Comparison of ENCODE assay signal across 9 mouse cellular contexts in the genomic region with DNA sequence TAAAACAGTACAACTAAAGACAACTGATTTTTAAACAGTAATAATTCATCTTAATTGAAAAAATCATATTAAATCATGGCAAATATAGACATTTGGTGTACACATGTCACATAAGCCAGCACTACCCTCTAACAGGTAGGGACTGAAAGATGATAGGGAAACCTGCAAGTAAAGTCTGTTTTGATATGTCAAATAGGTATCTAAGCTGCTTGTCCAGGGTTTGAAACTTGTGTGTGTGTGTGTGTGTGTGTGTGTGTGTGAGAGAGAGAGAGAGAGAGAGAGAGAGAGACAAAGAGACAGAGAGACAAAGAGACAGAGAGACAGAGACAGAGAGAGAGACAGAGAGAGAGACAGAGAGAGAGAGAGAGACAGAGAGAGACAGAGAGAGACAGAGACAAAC. TPM values are rescaled to one million over a fixed set of nuclear protein-coding genes. Genes with fewer than 3 reads are reported as not detected.
DNase-seq lines count a peak whose midpoint lies in the region; ATAC-seq and TF ChIP-seq lines count a peak whose summit lies in the region.
"Not testable (repeated sequence)": the region's sequence is repeated elsewhere in the genome, so short reads cannot be mapped to it uniquely, and the experiment has no call there.
"Had no signal": no experiment of that assay in that cellular context is flagged by ENCODE, and none has a peak within 500 bp of the region (broad histone marks: within the 10 kb centered on the region; RNA-seq: fewer than 3 reads in every experiment).

No protein-coding gene starts in this region.

- not testable (repeated sequence) for H3K9me3 ChIP-seq in erythroblast, embryonic 14.5 days (ENCODE audit: control insufficient read depth, low read length); heart, embryonic 12.5 days (replicated peaks); hindbrain, postnatal 0 days (ENCODE audit: low read length); limb, embryonic 10.5 days (replicated peaks); liver, postnatal 0 days (ENCODE audit: low read length); midbrain, embryonic 16.5 days (replicated peaks; ENCODE audit: control insufficient read depth, low read length, poor library complexity, severe bottlenecking)

- peaks cover 18% of the 10 kb centered on the region for H3K36me3 ChIP-seq in erythroblast, embryonic 14.5 days (ENCODE audit: control insufficient read depth)
- H3K36me3 ChIP-seq in heart, embryonic 12.5 days; hindbrain, postnatal 0 days (ENCODE audit: insufficient read depth, low read length); limb, embryonic 10.5 days; liver, postnatal 0 days (replicated peaks; ENCODE audit: insufficient read depth, low read length); midbrain, embryonic 16.5 days (ENCODE audit: control insufficient read depth, insufficient read depth, low read length); testis, adult 2 months (ENCODE audit: control insufficient read depth, insufficient read depth, low read length): not testable (repeated sequence)

- TF ChIP-seq EP300 in liver, postnatal 0 days (IDR thresholded peaks at IDR 0.05; ENCODE audit: low read depth): not testable (repeated sequence)

- peaks cover 10% of the 10 kb centered on the region for H3K4me1 ChIP-seq in erythroblast, embryonic 14.5 days (ENCODE audit: control insufficient read depth)
- not testable (repeated sequence) for H3K4me1 ChIP-seq in heart, embryonic 12.5 days (replicated peaks); hindbrain, postnatal 0 days (ENCODE audit: insufficient read depth, low read length); limb, embryonic 10.5 days; liver, postnatal 0 days (ENCODE audit: insufficient read depth); midbrain, embryonic 16.5 days (ENCODE audit: control insufficient read depth, insufficient read depth, low read length); testis, adult 2 months (ENCODE audit: control insufficient read depth, insufficient read depth, low read length)

- H3K9ac ChIP-seq in heart, embryonic 12.5 days: peak overlapping the region; percentile 71
- H3K9ac ChIP-seq in hindbrain, postnatal 0 days (replicated peaks; ENCODE audit: low read length): peak overlapping the region; percentile 45
- peak overlapping the region; percentile 61 for H3K9ac ChIP-seq in liver, postnatal 0 days (replicated peaks)
- peak overlapping the region; percentile 62 for H3K9ac ChIP-seq in midbrain, embryonic 16.5 days (ENCODE audit: low read depth, low read length)

- TF ChIP-seq CTCF in hindbrain, postnatal 0 days (IDR thresholded peaks at IDR 0.05; ENCODE audit: low read depth); liver, postnatal 0 days (IDR thresholded peaks at IDR 0.05; ENCODE audit: low read depth); testis, adult 2 months (IDR thresholded peaks at IDR 0.05; ENCODE audit: control insufficient read depth, insufficient read depth, insufficient replicate concordance, low read depth, low read length): not testable (repeated sequence)

- not testable (repeated sequence) for TF ChIP-seq POLR2A in testis, adult 2 months (IDR thresholded peaks at IDR 0.05; ENCODE audit: control insufficient read depth, low read depth, low read length)

- peak overlapping the region; percentile 82 for H3K4me2 ChIP-seq in heart, embryonic 12.5 days
- peak overlapping the region; percentile 84 for H3K4me2 ChIP-seq in hindbrain, postnatal 0 days (ENCODE audit: low read depth, low read length)
- peak overlapping the region; percentile 73 for H3K4me2 ChIP-seq in liver, postnatal 0 days (ENCODE audit: low read depth, low read length)
- H3K4me2 ChIP-seq in midbrain, embryonic 16.5 days (ENCODE audit: low read length): peak overlapping the region; percentile 52

- H3K27ac ChIP-seq in heart, embryonic 12.5 days (ENCODE audit: poor library complexity, severe bottlenecking): peak overlapping the region; percentile 64; the same call in 1 of the 2 replicates
- not testable (repeated sequence) for H3K27ac ChIP-seq in hindbrain, postnatal 0 days; liver, postnatal 0 days (ENCODE audit: low read depth); midbrain, embryonic 16.5 days (ENCODE audit: low read length); testis, adult 2 months (ENCODE audit: control insufficient read depth, insufficient read depth, low read depth, low read length)
- H3K27ac ChIP-seq in limb, embryonic 10.5 days: peak overlapping the region; percentile 88

- H3K4me3 ChIP-seq in erythroblast, embryonic 14.5 days (replicated peaks): peak overlapping the region; percentile 94
- H3K4me3 ChIP-seq in heart, embryonic 12.5 days: peak overlapping the region; percentile 74
- H3K4me3 ChIP-seq in hindbrain, postnatal 0 days (ENCODE audit: low read length): peak overlapping the region; percentile 56
- H3K4me3 ChIP-seq in limb, embryonic 10.5 days: peak overlapping the region; percentile 61
- peak overlapping the region; percentile 63 for H3K4me3 ChIP-seq in liver, postnatal 0 days (ENCODE audit: low read depth, low read length)
- H3K4me3 ChIP-seq in midbrain, embryonic 16.5 days (ENCODE audit: low read depth, low read length): peak overlapping the region; percentile 50
- peak overlapping the region; percentile 79; the same call in 1 of the 2 replicates for H3K4me3 ChIP-seq in testis, adult 2 months (ENCODE audit: control insufficient read depth, low read depth, low read length)

- H3K27me3 ChIP-seq in erythroblast, embryonic 14.5 days (ENCODE audit: control insufficient read depth); heart, embryonic 12.5 days (replicated peaks); hindbrain, postnatal 0 days (ENCODE audit: insufficient read depth, low read length); limb, embryonic 10.5 days (ENCODE audit: low read depth, poor library complexity, severe bottlenecking); liver, postnatal 0 days (ENCODE audit: insufficient read depth, low read length); midbrain, embryonic 16.5 days (ENCODE audit: control insufficient read depth, insufficient read depth, low read depth, low read length); testis, adult 2 months (ENCODE audit: control insufficient read depth, insufficient read depth, low read length): not testable (repeated sequence)

- ATAC-seq in heart, embryonic 12.5 days (ENCODE audit: insufficient number of reproducible peaks, low FRiP score); liver, postnatal 0 days: not testable (repeated sequence)
- ATAC-seq in hindbrain, postnatal 0 days: peak; percentile 20; the same call in 1 of the 2 replicates
- ATAC-seq in midbrain, embryonic 16.5 days: peak; percentile 72

- peak; percentile 16 for DNase-seq in Muller cell, postnatal 12 days (ENCODE audit: inconsistent ontology term)
- DNase-seq in hindbrain, postnatal 0 days (ENCODE audit: low spot score); limb, embryonic 10.5 days (ENCODE audit: low spot score); liver, postnatal 0 days: not testable (repeated sequence)

RNA-seq across cellular contexts. Expression of a gene that starts 0.5 kb away (rescaled TPM):
- 0.23 and 0.44 TPM in 2 replicates for polyA plus RNA-seq in erythroblast, embryonic 14.5 days (2012)
- 38.9 and 41.2 TPM in 2 replicates for polyA plus RNA-seq in heart, embryonic 12.5 days (2016; fragmentation: Nextera tagmentation; extraction: Ambion mirVana)
- total RNA-seq in hindbrain, postnatal 0 days (2014; rRNA removed): 2.8 TPM in 2 replicates
- 2.4 and 3.6 TPM in 2 replicates for polyA plus RNA-seq in hindbrain, postnatal 0 days (2015; fragmentation: Nextera tagmentation; extraction: Ambion mirVana)
- polyA plus RNA-seq in limb, embryonic 10.5 days (2016; fragmentation: Nextera tagmentation; extraction: Ambion mirVana): 33.1 and 38.9 TPM in 2 replicates
- 8.4 and 9.8 TPM in 2 replicates for polyA plus RNA-seq in liver, postnatal 0 days (2015; fragmentation: Nextera tagmentation; extraction: Ambion mirVana)
- 2.3 and 3.7 TPM in 2 replicates for polyA plus RNA-seq in midbrain, embryonic 16.5 days (2015; fragmentation: Nextera tagmentation; extraction: Ambion mirVana)
- 0.04 and 0.15 TPM in 2 replicates for polyA plus RNA-seq in testis, adult 2 months (2012; rRNA removed)
- total RNA-seq: gastrocnemius, adult 8-10 months had no signal
